Mouse (Mus musculus) frontal cortex, postnatal 14 days (tissue): ENCODE measurements around the gene Vps37d.

Experiments
- DNase-seq, 2 experiments: peaks; one replicate each; pipeline ENCODE4 v3.0.0; 2022; ENCODE audit warnings: low spot score in 2 of 2

The Vps37d gene

DNA sequence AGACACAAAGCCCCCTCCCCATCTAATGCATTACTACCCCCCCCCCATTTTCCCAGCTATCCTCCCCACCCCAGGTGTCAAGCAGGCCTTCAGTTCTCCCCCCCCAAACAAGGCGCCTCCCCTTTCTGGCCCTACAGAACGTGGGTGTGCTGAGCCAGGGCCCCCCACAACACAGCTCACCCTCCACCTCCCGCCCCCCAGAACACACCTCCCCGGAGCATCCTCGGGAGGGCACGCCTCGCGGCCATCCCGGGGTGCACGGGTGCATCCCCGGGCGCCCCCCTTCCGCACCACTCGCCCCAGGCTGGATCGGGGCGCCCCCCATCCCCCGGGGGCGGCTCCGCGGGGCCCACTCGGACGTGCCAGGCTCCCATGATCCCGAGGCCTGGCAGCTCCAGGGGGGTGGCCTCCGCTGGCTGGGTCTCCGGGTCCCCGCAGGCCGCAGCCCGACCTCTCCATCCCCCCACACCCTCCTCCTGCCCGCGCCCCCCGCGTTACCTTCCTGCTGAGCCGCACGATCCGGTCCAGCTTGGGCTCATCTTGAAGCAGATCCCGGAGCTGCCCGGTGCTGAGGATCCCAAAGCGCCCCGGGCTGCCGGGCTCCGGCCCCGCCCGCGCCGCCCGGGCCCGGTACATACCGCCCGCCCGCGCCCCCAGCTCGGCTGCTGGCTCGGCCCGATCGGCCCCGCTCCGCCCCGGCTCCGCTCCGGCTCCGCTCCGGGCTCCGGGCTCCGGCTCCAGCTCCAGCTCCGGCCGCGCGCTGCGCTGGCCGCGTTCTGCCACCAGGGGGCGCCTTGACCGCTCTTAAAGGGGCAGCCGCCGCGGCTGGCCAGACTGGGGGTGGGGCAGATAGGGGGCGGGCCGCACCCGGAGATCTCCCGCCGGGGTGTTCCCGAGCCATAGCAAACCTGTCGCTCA is at the start of gene Vps37d:
Gene Vps37d, minus strand, starts transcription at position 703 of the 918 bp plus-strand sequence.
- peak; percentile 70 to 91 for DNase-seq

- DNase-seq = no peak
Observed at GRCm38 (mm10) chr5:135127669-135128068, 49.6 kb upstream of the Vps37d start.

DNA sequence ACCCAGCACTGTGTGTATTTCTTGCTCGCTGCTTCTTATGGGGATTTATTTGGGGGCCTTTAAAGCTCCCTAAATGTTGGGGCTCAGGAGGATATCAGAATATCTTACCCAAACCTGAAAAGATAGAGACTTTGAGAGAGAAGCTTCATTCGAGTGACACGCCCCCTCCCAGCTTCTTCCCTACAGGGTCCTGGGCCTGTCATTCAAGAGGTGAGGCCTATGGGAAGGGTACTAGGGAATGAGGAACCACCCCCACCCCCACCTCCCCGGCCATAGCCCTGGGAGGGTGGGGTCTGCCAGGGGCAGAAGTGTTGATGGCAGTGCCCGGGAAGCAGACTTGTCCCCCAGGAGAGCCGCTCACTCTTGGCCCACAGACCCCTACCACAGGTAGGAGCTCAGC is 48.1 kb upstream of the Vps37d start:
- no peak for DNase-seq

- DNase-seq = no peak
Observed at GRCm38 (mm10) chr5:135120753-135121152, 42.7 kb upstream of the Vps37d start.

- peak in 1 of 2 experiments; percentile 11 for DNase-seq
Observed at GRCm38 (mm10) chr5:135118589-135119081, 40.6 kb upstream of the Vps37d start.

GRCm38 (mm10) chr5:135115241-135115640 is 37.2 kb upstream of the Vps37d start:
- DNase-seq = no peak

GRCm38 (mm10) chr5:135113782-135114181 is 35.7 kb upstream of the Vps37d start:
- no peak for DNase-seq

DNA sequence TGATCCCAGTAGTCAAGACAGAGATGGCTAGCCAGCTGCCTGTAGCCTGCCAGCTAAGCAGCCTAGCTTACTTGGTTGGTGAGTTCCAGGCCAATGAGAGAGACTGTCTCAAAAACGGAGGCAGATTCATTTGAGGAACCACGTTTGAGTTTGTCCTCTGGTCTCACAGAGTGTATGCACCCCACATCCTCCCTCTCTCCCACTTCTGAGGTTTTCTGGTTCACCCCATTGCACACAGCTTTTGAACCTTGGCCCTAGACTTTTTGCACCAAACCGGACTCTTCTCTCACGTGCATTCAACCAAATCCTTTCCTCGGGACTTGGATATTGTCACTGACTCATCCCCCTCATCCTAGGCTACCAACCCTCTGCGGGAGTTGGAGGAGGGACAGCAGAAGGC is 31.9 kb upstream of the Vps37d start:
- no peak for DNase-seq

GRCm38 (mm10) chr5:135109426-135109825 is 31.4 kb upstream of the Vps37d start:
- DNase-seq = no peak

DNA sequence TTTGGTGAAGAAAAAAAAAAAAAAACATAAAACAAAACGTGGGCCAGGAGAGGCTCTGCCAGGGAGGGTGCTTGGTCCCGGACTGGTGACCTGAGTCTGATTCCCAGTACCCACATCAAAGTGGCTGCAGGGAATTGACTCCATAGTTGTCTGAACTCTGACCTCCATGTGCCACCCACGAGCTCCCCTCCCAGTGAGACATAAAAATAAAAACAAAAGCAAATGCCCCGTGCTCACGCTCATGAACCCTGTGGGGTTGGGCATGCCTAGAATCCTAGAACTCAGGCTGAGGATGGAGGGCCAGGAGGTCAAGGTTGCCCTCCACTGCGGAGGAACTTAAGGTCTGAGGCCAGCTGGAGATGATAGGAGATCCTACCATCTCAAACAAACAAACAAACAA is 31.0 kb upstream of the Vps37d start:
- DNase-seq = no peak

DNA sequence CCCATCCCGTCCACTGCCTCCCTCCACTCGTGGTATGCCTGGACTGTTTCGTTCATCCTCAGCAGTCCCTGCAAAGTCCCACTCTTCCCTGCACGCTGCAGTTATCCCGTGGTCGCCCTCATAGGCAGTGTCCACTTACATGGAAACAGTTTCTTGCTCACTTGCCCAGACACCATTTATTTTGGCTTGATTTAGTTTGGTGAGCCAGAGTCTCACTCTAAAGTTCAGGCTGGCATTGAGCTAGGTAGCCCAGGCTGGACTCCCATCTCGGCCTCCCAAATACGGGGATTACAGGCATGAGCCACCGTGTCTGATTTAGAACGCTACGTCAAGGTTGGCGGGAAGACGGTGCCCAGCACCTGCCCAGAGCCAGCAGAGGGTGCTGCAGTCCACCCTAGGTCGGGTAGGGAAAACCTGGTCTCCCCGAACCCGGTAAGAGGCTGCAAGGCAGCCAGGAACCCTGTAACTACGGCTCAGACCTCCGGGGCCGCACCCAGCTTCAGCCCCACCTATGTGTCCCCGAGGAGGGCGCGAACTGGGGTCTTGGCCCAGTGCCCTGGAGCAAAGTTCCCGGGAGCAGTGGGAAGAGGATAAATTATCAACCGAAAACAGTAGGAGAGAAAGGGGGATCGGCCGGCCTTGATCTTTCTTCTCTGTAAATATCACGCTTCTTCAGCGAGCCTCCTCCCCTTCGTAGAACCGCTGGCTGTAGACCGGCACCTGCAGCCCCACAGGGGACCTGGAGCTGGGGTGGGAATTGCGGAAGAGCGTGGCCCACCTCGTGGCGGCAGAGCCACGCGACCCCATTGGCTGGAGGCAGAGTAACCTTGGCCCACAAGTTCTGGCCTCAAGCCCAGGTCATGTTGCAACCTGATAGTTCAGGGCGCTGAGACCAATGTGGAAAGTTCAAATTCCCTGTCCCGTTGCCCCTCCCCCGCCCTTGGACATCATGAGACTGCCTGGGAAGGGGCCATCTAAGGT is 29.7 kb upstream of the Vps37d start:
- no peak for DNase-seq

DNA sequence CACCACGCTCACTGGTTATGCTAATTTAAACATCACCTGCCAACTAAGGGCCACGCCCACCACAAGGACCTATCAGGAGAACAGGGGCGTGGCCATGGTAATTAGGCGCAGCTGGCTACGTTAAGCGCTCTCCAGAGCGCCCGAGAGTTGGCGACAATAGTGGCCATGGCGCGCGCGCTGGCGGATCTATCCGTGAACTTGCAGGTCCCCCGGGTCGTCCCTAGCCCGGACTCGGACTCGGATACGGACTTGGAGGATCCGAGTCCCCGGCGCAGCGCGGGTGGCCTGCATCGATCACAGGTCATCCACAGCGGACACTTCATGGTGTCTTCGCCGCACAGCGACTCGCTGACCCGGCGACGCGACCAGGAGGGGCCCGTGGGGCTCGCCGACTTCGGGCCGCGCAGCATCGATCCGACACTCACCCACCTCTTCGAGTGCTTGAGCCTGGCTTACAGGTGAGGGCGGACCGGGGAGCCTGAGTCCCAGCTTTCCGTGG is 28.7 kb upstream of the Vps37d start:
- DNase-seq = peak; percentile 46 to 58

DNA sequence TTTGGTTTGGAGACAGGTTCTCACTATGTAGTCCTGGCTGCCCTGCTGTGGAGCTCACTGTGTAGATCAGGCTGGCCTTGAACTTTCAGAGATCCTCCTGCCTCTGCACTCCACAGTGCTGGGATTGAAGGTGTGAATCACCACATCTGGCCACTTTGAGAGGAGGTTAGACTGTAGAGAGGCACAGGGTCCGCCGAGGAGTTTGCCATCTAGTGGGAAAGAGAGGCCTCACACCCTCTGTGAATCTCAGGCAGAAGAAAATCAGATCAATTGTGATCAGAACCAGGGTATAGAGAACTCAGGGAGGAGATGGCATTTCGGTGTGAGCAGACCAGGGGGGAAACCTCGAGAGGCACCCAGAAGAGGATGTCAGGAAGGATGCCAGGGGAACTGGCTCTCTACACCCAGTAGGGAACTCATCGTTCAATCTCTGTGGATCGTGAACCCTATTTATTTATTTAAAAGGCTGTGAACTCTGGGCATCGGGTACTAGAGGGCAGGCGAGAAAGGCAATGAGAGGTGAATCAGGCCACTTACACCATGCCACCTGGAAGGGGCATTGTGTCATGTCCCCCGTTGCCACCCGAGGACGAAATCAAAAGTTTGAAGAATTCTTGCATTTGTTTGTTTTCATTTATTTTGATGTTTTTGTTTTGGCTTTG is 26.1 kb upstream of the Vps37d start:
- DNase-seq = no peak

DNA sequence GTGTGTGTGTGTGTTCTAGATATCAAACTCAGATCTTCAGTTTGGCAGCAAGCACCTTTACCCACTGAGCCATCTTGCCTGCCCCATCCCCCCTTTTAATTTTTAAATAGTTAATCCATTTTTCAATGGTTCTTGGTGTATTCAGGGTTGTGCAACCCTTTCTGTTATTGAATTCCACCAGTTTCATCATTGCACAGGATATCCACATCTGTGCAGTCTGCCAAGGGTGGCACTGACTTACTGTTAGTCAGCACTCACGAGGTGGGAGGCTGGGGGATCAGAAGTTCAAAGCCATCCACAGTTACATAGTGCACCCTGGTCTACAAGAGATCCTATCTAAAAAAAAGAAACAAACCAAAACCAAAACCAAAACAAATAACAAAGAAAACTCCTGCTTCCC is 22.9 kb upstream of the Vps37d start:
- no peak for DNase-seq

- no peak for DNase-seq
Observed at GRCm38 (mm10) chr5:135089653-135090052, 11.6 kb upstream of the Vps37d start, which contains the start of gene Mlxipl. Mlxipl (plus strand) TSS chr5:135089890.

- no peak for DNase-seq
Observed at GRCm38 (mm10) chr5:135086871-135087270, 8.8 kb upstream of the Vps37d start.

DNA sequence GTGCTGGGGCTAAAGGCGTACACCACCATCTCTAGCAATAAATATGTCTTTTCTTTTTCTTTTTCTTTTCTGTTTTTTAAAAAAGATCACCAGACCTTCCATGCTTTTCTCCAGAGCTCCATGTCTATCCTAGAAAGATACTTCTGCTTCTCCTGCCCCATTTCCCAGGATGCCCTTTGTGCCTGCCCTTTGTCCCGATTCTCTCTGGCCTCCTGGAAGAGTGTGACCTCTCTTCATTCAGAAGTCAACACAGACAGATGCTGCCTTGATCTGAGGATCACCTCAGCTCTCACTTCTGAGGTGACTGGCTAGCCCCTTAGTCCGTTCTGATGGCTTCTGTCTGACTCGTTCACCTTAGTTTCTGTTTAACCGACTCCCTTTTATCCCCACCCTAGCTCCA is 2.5 kb upstream of the Vps37d start:
- no peak for DNase-seq

- no peak for DNase-seq
Observed at GRCm38 (mm10) chr5:135079578-135079977, 1.5 kb upstream of the Vps37d start.

GRCm38 (mm10) chr5:135078482-135078810 is 380 bp upstream of the Vps37d start:
- peak in 1 of 2 experiments; percentile 35 for DNase-seq

- DNase-seq = no peak
Observed at GRCm38 (mm10) chr5:135076931-135077505, 1.0 kb downstream of the Vps37d start.

GRCm38 (mm10) chr5:135076368-135076767 is 1.7 kb downstream of the Vps37d start:
- DNase-seq = no peak
